ENCODE assay signal across 8 mouse cellular contexts in the genomic region with DNA sequence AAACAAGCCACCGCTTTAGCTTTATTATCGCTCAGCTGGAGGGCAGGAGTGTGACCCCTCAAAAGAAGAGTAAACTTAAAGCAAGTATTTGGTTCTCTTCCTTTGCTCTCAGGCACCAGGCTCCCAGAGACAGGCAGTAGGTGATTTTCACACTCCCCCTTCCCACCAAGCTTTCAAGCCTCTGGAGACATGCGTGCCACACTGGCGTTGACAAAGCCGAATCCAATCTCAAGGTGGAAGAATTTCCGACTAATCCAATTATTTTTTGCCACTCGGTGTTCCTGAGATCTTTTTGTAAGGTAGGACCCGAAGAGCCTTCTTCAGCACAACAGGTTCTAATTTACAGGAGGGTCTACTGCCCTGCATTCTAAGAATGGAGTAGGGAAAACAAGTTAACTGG.
DNase-seq lines count a peak whose midpoint lies in the region; ATAC-seq lines count a peak whose summit lies in the region.

No protein-coding gene starts in this region.

- H3K27me3 ChIP-seq in heart, embryonic 15.5 days: peaks cover 77% of the 10 kb centered on the region
- H3K27me3 ChIP-seq in hindbrain, embryonic 11.5 days (ENCODE audit: control insufficient read depth, insufficient read depth, low read length): peaks cover 9% of the 10 kb centered on the region
- peaks cover 61% of the 10 kb centered on the region for H3K27me3 ChIP-seq in midbrain, embryonic 10.5 days (ENCODE audit: low read depth, poor library complexity, severe bottlenecking)

- 0 out of 2 replicates have a peak overlapping the region, but pooled peaks have one; percentile 28 for H3K9ac ChIP-seq in heart, embryonic 15.5 days
- no peak overlapping the region for H3K9ac ChIP-seq in hindbrain, embryonic 11.5 days (ENCODE audit: low read depth, low read length)

- no peak for DNase-seq in heart, adult 18-20 months
- peak; percentile 36 for DNase-seq in brain, adult 2 months (ENCODE audit: low read depth, low spot score)
- DNase-seq in hindbrain, embryonic 11.5 days (ENCODE audit: low spot score): no peak
- DNase-seq in midbrain, embryonic 10.5 days (ENCODE audit: low spot score): no peak
- no peak for DNase-seq in right cerebral cortex, postnatal 4 days
- no peak for DNase-seq in urinary bladder, postnatal 36 days (ENCODE audit: low spot score in 2 of 2)

- H3K4me1 ChIP-seq in heart, embryonic 15.5 days (replicated peaks): peaks cover 14% of the 10 kb centered on the region
- no peaks in the 10 kb centered on the region for H3K4me1 ChIP-seq in hindbrain, embryonic 11.5 days (replicated peaks; ENCODE audit: control insufficient read depth, insufficient read depth, low read length)
- H3K4me1 ChIP-seq in midbrain, embryonic 10.5 days: peaks cover 44% of the 10 kb centered on the region

- H3K27ac ChIP-seq in heart, embryonic 15.5 days: no peak overlapping the region
- H3K27ac ChIP-seq in hindbrain, embryonic 11.5 days (ENCODE audit: low read depth, low read length): peak overlapping the region; percentile 68; the same call in 1 of the 2 replicates
- H3K27ac ChIP-seq in midbrain, embryonic 10.5 days (replicated peaks): peak overlapping the region; percentile 90

- H3K4me2 ChIP-seq in heart, embryonic 15.5 days: peak overlapping the region; percentile 98
- peak overlapping the region; percentile 97 for H3K4me2 ChIP-seq in hindbrain, embryonic 11.5 days (replicated peaks; ENCODE audit: low read depth, low read length)

- 12% methylated on average over 8 of the region's 8 CpGs for WGBS in heart, embryonic 15.5 days
- WGBS in hindbrain, embryonic 11.5 days: 5% methylated on average over 8 of the region's 8 CpGs
- 3% methylated on average over 8 of the region's 8 CpGs for WGBS in midbrain, embryonic 10.5 days

- H3K4me3 ChIP-seq in heart, embryonic 15.5 days: peak overlapping the region; percentile 69
- peak overlapping the region; percentile 75 for H3K4me3 ChIP-seq in hindbrain, embryonic 11.5 days (ENCODE audit: low read depth, low read length)
- H3K4me3 ChIP-seq in midbrain, embryonic 10.5 days: peak overlapping the region; percentile 84

- no peak for ATAC-seq in heart, embryonic 15.5 days (replicated peaks; ENCODE audit: insufficient number of reproducible peaks, insufficient read depth, low FRiP score, low read depth)
- no peak for ATAC-seq in hindbrain, embryonic 11.5 days (ENCODE audit: low FRiP score)
- ATAC-seq in erythroid progenitor cell, adult 5-6 weeks (replicated peaks; ENCODE audit: low FRiP score, poor library complexity, severe bottlenecking): no peak

- no peaks in the 10 kb centered on the region for H3K9me3 ChIP-seq in heart, embryonic 15.5 days (replicated peaks)
- H3K9me3 ChIP-seq in hindbrain, embryonic 11.5 days (ENCODE audit: control insufficient read depth, low read length): no peaks in the 10 kb centered on the region
- no peaks in the 10 kb centered on the region for H3K9me3 ChIP-seq in midbrain, embryonic 10.5 days (replicated peaks)

- no peaks in the 10 kb centered on the region for H3K36me3 ChIP-seq in heart, embryonic 15.5 days
- no peaks in the 10 kb centered on the region for H3K36me3 ChIP-seq in hindbrain, embryonic 11.5 days (ENCODE audit: control insufficient read depth, insufficient read depth, low read length)
- no peaks in the 10 kb centered on the region for H3K36me3 ChIP-seq in midbrain, embryonic 10.5 days
